Mouse (Mus musculus) intestine, embryonic 14.5 days (tissue): ENCODE results near the gene 4930513O06Rik. TPM values are rescaled to one million over a fixed set of nuclear protein-coding genes. Genes with fewer than 3 reads are reported as not detected.

Experiments used
- ATAC-seq: fragments of 200-750 bp; cut with Nextera tagmentation; replicated peaks from 2 replicates; pipeline ENCODE4 v1.8.0; 2017; ENCODE audit warnings: low read depth, moderate number of reproducible peaks, moderate TSS enrichment, moderate library complexity; ENCODE audit not compliant: low FRiP score, low TSS enrichment
- DNase-seq: peaks from one replicate; pipeline ENCODE4 v3.0.0-alpha.2; 2018; ENCODE audit warnings: low spot score
- H3K27ac ChIP-seq: fragments of 300-500 bp; sonication (generic); 2 replicates; pipeline ENCODE4 v1.5.1; 2014; ENCODE audit warnings: low read depth, mild to moderate bottlenecking, control low read depth
- H3K27me3 ChIP-seq: fragments of 300-500 bp; sonication (generic); replicated peaks from 2 replicates; pipeline ENCODE4 v1.6.1; 2014; ENCODE audit warnings: low read length, control low read depth; ENCODE audit not compliant: control insufficient read depth, insufficient read depth
- H3K36me3 ChIP-seq: fragments of 300-500 bp; sonication (generic); 2 replicates; pipeline ENCODE4 v1.6.1; 2014; ENCODE audit warnings: low read length, control low read depth; ENCODE audit not compliant: control insufficient read depth, insufficient read depth
- H3K4me1 ChIP-seq: fragments of 300-500 bp; sonication (generic); replicated peaks from 2 replicates; pipeline ENCODE4 v1.6.1; 2014; ENCODE audit warnings: low read length, control low read depth, mixed read lengths; ENCODE audit not compliant: control insufficient read depth, insufficient read depth
- H3K4me2 ChIP-seq: fragments of 300-500 bp; sonication (generic); 2 replicates; pipeline ENCODE4 v1.6.1; 2014; ENCODE audit warnings: low read length
- H3K4me3 ChIP-seq: fragments of 300-500 bp; sonication (generic); 2 replicates; pipeline ENCODE4 v1.5.1; 2014; ENCODE audit warnings: low read depth, low read length, control low read depth, mixed read lengths
- H3K9ac ChIP-seq: fragments of 300-500 bp; sonication (generic); 2 replicates; pipeline ENCODE4 v1.6.1; 2014; ENCODE audit warnings: mild to moderate bottlenecking, low read length
- H3K9me3 ChIP-seq: fragments of 300-500 bp; sonication (generic); 2 replicates; pipeline ENCODE4 v1.6.1; 2016; ENCODE audit warnings: low read length, control low read depth; ENCODE audit not compliant: control insufficient read depth
- WGBS: fragments of 180-500 bp; shearing (Covaris S2); extraction: QIAGEN DNeasy Blood & Tissue Kit; methylation state at CpG from one replicate; pipeline ENCODE4 v1.1.7; 2014; 5-methylcytosine and 5-hydroxymethylcytosine counted together
- polyA plus RNA-seq: library from polyadenylated mRNA; unstranded; fragments of >200 nt; fragmentation: Nextera tagmentation; extraction: Ambion mirVana; gene quantifications from 2 replicates; pipeline ENCODE4 v1.2.1, GENCODE M21; 2014

The 4930513O06Rik gene
- not detected in 2 replicates for polyA plus RNA-seq

- Histone ChIP-seq H3K27ac (no peak within 1 kb of the TSS), H3K9ac (no peak within 1 kb of the TSS), H3K4me2 (no peak within 1 kb of the TSS), H3K27me3 (no peaks in the 10 kb centered on the region), H3K4me1 (no peaks in the 10 kb centered on the region), H3K36me3 (no peaks in the 10 kb centered on the region), H3K4me3 (no peak within 1 kb of the TSS), H3K9me3 (no peaks in the 10 kb centered on the region)
- no peak for ATAC-seq
- no peak for DNase-seq
- 86% methylated on average over 1 of the region's 1 CpGs for WGBS
Observed at GRCm38 (mm10) chrX:139085943-139086342, at the start of gene 4930513O06Rik. TSS of gene 4930513O06Rik (plus strand) at chrX:139086243.

- Histone ChIP-seq H3K9me3 (no peaks in the 10 kb centered on the region), H3K9ac (no peak overlapping the region), H3K27ac (no peak overlapping the region), H3K4me3 (no peak overlapping the region), H3K36me3 (no peaks in the 10 kb centered on the region), H3K4me1 (no peaks in the 10 kb centered on the region), H3K4me2 (no peak overlapping the region), H3K27me3 (no peaks in the 10 kb centered on the region)
- no peak for ATAC-seq
- WGBS = 90% methylated on average over 1 of the region's 1 CpGs
- DNase-seq = no peak
Observed at GRCm38 (mm10) chrX:139037666-139038065, 48.4 kb upstream of the 4930513O06Rik start.

GRCm38 (mm10) chrX:139039314-139039713 lies 46.7 kb upstream of the 4930513O06Rik start:
- no peak overlapping the region for H3K4me3 ChIP-seq
- no peak for ATAC-seq
- no peaks in the 10 kb centered on the region for H3K36me3 ChIP-seq
- H3K4me1 ChIP-seq = no peaks in the 10 kb centered on the region
- no peak for DNase-seq
- WGBS = 72% methylated on average over 2 of the region's 2 CpGs
- no peak overlapping the region for H3K4me2 ChIP-seq
- H3K27ac ChIP-seq = no peak overlapping the region
- H3K27me3 ChIP-seq = no peaks in the 10 kb centered on the region
- H3K9ac ChIP-seq = no peak overlapping the region
- H3K9me3 ChIP-seq = no peaks in the 10 kb centered on the region

GRCm38 (mm10) chrX:139041148-139041547 lies 44.9 kb upstream of the 4930513O06Rik start:
- no peaks in the 10 kb centered on the region for H3K4me1 ChIP-seq
- no peak for DNase-seq
- H3K27me3 ChIP-seq = no peaks in the 10 kb centered on the region
- 62% methylated on average over 1 of the region's 1 CpGs for WGBS
- no peaks in the 10 kb centered on the region for H3K9me3 ChIP-seq
- no peaks in the 10 kb centered on the region for H3K36me3 ChIP-seq
- ATAC-seq = no peak
- H3K4me2 ChIP-seq = no peak overlapping the region
- no peak overlapping the region for H3K4me3 ChIP-seq
- H3K27ac ChIP-seq = no peak overlapping the region
- H3K9ac ChIP-seq = no peak overlapping the region

- Histone ChIP-seq H3K4me2 (no peak overlapping the region), H3K27ac (no peak overlapping the region), H3K4me3 (no peak overlapping the region), H3K4me1 (no peaks in the 10 kb centered on the region), H3K36me3 (no peaks in the 10 kb centered on the region), H3K27me3 (no peaks in the 10 kb centered on the region), H3K9me3 (no peaks in the 10 kb centered on the region), H3K9ac (no peak overlapping the region)
- no peak for ATAC-seq
- DNase-seq = no peak
- WGBS = 50% methylated on average over 1 of the region's 1 CpGs
Observed at GRCm38 (mm10) chrX:139051976-139052375, 34.1 kb upstream of the 4930513O06Rik start.

GRCm38 (mm10) chrX:139053149-139053548 lies 32.9 kb upstream of the 4930513O06Rik start:
- Histone ChIP-seq H3K9me3 (no peaks in the 10 kb centered on the region), H3K4me1 (no peaks in the 10 kb centered on the region), H3K27ac (no peak overlapping the region), H3K27me3 (no peaks in the 10 kb centered on the region), H3K4me3 (no peak overlapping the region), H3K36me3 (no peaks in the 10 kb centered on the region), H3K9ac (no peak overlapping the region), H3K4me2 (no peak overlapping the region)
- no peak for DNase-seq
- WGBS = 68% methylated on average over 1 of the region's 1 CpGs
- ATAC-seq = no peak

GRCm38 (mm10) chrX:139064078-139064477 lies 22.0 kb upstream of the 4930513O06Rik start:
- Histone ChIP-seq H3K9me3 (no peaks in the 10 kb centered on the region), H3K27me3 (no peaks in the 10 kb centered on the region), H3K4me1 (no peaks in the 10 kb centered on the region), H3K4me2 (no peak overlapping the region), H3K9ac (no peak overlapping the region), H3K36me3 (no peaks in the 10 kb centered on the region), H3K27ac (no peak overlapping the region), H3K4me3 (no peak overlapping the region)
- ATAC-seq (no peak), DNase-seq (no peak)
- WGBS = 79% methylated on average over 5 of the region's 5 CpGs

GRCm38 (mm10) chrX:139078493-139078892 lies 7.5 kb upstream of the 4930513O06Rik start:
- H3K4me2 ChIP-seq = no peak overlapping the region
- no peaks in the 10 kb centered on the region for H3K36me3 ChIP-seq
- no peaks in the 10 kb centered on the region for H3K9me3 ChIP-seq
- ATAC-seq (no peak), DNase-seq (no peak)
- no peaks in the 10 kb centered on the region for H3K27me3 ChIP-seq
- no peaks in the 10 kb centered on the region for H3K4me1 ChIP-seq
- H3K4me3 ChIP-seq = no peak overlapping the region
- H3K27ac ChIP-seq = no peak overlapping the region
- no peak overlapping the region for H3K9ac ChIP-seq
- 98% methylated on average over 2 of the region's 2 CpGs for WGBS

GRCm38 (mm10) chrX:139085077-139085476 lies 966 bp upstream of the 4930513O06Rik start, which contains the start of gene Serpina7:
TSS of gene Serpina7 (minus strand) at chrX:139085236.
- Histone ChIP-seq H3K4me3 (no peak within 1 kb of the TSS), H3K36me3 (no peaks in the 10 kb centered on the region), H3K4me2 (no peak within 1 kb of the TSS), H3K27ac (no peak within 1 kb of the TSS), H3K9ac (no peak within 1 kb of the TSS), H3K27me3 (no peaks in the 10 kb centered on the region), H3K9me3 (no peaks in the 10 kb centered on the region), H3K4me1 (no peaks in the 10 kb centered on the region)
- ATAC-seq = no peak
- DNase-seq = no peak
